Mouse (Mus musculus) thymus, postnatal 14 days (tissue): Measurements from ENCODE around the gene Myocos.
"Not testable (repeated sequence)": the region's sequence is repeated elsewhere in the genome, so short reads cannot be mapped to it uniquely, and the experiment has no call there.

Experiments
- DNase-seq: peaks from one replicate; pipeline ENCODE4 v3.0.0; 2021

Myocos gene

GRCm38 (mm10) chr1:162658119-162658518 lies at the start of gene Myocos:
TSS of gene Myocos (minus strand) at chr1:162658219.
- no peak for DNase-seq

GRCm38 (mm10) chr1:162700389-162701066 lies 42.5 kb upstream of the Myocos start:
- DNase-seq, result no peak

DNA sequence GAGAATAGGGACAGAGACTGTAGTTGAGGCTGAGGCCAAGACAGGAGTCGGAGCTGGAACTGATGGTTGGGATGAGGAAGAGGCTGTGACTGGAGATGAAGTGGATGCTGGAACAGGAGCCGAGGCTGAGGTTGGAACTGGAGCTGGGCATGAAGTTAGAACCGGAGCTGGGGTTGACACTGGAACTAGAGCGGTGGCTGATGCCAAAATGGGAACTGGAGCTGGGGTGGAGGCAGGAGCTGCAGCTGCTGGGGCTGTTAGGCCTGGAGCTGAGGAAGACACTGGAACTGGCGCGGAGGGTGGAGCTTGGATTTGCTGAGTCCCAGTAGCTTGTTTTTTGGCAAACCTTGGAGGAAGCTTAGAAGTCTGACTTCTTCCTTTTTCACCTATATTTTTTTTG lies 39.8 kb upstream of the Myocos start:
- DNase-seq, result no peak

GRCm38 (mm10) chr1:162693721-162694120 lies 35.7 kb upstream of the Myocos start:
- DNase-seq, result no peak

DNA sequence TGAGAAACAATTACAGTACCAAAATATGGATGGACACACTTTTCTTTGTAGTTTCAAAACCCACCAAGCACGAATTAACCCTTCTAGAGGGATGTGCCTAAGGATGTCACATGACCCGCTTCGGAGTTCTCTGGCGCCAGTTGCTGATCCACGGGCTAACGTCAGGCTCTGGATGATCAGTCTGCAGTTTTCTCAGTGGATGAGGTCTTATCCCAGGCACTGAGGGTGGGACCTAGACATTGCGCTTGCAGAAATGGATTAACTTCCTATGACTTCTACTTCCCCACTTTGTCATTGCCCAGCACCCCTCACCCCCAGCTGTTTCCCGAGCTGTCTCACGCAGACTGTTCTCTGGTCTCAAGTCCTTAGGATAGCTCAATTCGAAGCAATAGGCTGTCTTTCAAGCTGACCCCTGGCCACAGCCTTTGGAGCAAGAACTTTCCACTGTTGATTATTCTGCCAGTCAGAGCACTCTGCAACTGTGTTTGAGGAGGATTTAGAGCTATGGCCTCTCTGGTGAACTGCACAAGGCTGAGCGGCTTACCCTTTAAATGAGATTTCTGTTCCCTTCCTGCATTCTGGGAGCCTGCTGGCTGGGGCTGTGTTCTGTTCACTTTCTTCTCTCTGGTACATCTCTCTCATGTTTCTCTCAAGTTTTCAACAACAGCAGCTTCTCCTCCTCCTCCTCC lies 7.6 kb upstream of the Myocos start:
- DNase-seq, result peak; percentile 10

GRCm38 (mm10) chr1:162664826-162665475 lies 6.9 kb upstream of the Myocos start:
- DNase-seq, result peak; percentile 81

DNA sequence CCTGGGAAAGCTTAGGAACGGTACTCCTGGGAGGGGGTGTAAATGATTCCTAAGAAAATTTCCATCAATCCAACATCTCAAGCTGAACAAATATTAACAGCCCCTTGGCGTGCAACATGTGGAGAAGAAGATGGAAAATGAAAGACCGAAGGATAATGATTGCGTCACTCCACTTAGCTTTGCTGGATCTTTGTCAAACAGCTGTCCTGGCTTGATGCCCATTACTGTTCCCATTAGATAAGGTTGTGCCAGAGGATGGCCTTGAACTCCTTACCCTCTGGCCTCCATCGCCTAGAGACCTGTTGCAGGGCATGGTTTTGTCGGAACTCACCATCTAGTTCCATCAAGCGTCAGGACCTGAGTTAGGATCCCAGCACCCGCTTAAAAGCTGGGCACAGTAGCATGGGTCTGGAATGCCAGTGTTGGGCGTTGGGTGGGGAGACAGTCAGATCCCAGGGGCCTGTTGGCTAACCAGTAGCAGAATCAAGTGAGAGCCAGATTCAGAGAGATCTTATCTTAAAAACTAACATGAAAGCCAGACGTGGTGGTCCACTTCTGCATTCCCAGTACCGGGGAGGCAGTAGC lies 2.3 kb upstream of the Myocos start:
- no peak for DNase-seq

- no peak for DNase-seq
Measured at GRCm38 (mm10) chr1:162648416-162648815, 9.6 kb downstream of the Myocos start.

- peak; percentile 45 for DNase-seq
Measured at GRCm38 (mm10) chr1:162646083-162646686, 11.8 kb downstream of the Myocos start.

DNA sequence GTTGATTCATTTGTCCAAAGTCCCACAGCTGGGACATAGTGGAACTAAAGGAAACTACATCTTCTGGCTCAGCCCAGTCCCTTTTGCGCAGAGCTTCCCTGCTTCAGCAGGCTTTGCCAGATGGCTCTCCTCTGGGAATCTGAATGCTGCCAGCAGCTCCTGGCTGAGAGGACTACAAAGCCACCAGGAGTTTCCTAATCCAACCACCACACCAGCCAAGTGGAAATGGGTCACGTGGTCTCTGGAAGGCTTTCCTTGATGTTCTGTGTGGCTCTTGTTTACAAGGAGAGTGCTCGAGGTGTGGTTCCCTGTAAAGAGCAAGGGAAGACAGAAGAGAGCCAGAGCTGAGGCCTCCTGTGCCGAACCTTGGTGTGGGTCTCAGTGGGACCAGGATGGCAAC lies 14.3 kb downstream of the Myocos start:
- no peak for DNase-seq

- no peak for DNase-seq
Measured at GRCm38 (mm10) chr1:162642591-162642990, 15.4 kb downstream of the Myocos start.

GRCm38 (mm10) chr1:162639861-162640260 lies 18.2 kb downstream of the Myocos start:
- DNase-seq, result no peak

DNA sequence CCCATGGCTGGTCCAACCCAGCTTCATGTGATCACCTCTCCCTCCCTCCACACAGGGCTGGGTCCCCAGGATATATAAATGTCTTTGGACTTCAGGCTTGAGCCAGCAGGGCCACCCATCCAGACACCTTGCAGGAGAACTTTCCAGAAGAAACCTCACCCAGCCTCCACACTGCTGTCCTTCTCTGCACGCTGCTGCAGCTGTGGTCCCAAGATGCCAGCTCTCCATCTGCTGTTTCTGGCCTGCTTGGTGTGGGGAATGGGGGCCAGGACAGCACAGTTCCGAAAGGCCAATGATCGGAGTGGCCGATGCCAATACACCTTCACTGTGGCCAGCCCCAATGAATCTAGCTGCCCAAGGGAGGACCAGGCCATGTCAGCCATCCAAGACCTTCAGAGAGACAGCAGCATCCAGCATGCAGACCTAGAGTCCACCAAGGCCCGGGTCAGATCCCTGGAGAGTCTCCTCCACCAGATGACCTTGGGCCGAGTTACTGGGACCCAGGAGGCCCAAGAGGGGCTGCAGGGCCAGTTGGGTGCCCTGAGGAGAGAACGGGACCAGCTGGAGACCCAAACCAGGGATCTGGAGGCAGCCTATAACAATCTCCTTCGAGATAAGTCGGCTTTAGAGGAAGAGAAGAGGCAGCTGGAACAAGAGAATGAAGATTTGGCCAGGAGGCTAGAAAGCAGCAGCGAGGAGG lies 18.8 kb downstream of the Myocos start, which contains the start of gene Myoc:
Gene Myoc (plus strand): TSS at position 105 of the 700 bp plus-strand sequence.
- DNase-seq, result no peak

DNA sequence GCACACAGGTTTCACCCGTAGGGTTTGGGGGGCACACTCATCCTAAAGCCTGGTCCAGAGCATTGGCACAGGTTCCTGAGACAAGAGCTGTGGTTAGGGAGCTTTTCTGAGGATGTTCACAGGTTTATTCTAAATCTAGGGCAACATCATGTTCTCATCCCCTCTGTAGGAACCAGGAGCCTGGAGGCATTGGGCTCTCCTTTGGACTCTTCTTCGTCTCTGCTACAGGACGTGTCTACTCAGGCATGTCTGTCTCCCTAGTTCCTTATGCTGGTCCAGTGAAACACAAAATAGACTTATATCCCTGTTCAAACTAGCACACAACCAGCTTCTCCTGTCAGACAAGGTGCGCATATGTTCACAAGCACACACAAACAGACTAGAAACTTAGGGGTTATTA lies 19.5 kb downstream of the Myocos start:
- DNase-seq, result no peak

DNA sequence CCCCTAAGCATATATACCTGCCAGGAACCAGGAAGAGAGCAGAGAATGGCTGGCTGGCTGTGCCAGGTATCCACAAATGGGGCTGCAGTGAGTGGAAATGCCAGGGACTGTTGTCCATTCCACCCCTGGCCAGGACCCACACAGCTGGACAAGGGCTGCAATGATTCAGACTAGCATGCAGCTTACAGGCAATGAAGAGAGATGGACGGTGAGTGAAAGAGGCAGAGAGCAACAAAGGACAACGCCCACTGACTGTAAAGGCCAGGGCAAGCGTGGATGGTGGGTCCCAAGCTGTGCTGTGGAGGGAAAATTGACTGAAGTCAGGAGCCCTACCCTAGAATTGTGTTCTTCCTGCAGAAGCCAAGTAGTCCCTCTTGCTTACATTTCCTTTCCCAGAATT lies 21.5 kb downstream of the Myocos start:
- no peak for DNase-seq

DNA sequence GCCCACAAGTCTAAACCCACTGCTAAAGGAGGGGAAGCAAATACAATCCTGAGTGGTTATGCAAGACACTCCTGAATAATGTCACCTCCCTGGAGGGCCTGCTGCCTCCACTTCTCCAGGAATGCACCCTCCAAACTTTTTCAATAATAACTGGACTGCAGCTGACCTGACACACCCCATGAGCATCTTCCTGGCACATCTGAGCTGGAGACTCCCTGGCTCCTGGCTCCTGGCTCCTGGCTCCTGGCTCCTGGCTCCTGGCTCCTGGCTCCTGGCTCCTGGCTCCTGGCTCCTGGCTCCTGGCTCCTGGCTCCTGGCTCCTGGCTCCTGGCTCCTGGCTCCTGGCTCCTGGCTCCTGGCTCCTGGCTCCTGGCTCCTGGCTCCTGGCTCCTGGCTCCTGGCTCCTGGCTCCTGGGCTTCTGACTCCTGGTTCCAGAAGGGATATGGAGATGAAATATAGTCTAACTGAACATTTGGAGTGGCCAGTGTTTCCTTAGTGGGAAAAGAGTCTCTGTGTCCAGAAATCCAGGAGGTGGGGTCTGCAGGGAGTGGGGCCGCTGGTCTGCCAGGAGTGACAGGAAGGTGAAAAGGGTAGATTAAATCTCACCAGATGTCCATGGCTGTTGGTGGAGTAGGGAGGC lies 22.6 kb downstream of the Myocos start:
- not testable (repeated sequence) for DNase-seq

GRCm38 (mm10) chr1:162628326-162628725 lies 29.7 kb downstream of the Myocos start:
- DNase-seq, result not testable (repeated sequence)

GRCm38 (mm10) chr1:162627821-162628220 lies 30.2 kb downstream of the Myocos start:
- DNase-seq, result not testable (repeated sequence)

DNA sequence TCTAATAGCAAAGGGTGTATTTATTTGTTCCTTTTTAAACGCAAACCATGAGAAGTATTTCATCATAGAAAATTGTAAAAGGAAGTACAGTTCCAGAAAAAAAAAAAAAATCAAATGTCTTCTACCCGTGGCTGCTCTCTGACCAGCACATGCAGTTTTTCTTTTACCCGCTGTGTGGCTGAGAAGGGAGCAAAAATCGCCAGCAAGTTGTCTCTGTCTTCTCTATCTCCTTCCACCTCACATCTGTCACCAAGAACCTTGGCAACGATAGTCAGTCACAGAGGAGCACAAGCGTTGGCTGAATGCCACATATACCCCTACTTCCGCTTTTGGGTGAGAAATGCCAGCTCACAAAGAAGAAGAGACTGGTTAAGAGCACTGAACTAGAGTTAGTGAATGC lies 32.8 kb downstream of the Myocos start:
- peak; percentile 42 for DNase-seq

DNA sequence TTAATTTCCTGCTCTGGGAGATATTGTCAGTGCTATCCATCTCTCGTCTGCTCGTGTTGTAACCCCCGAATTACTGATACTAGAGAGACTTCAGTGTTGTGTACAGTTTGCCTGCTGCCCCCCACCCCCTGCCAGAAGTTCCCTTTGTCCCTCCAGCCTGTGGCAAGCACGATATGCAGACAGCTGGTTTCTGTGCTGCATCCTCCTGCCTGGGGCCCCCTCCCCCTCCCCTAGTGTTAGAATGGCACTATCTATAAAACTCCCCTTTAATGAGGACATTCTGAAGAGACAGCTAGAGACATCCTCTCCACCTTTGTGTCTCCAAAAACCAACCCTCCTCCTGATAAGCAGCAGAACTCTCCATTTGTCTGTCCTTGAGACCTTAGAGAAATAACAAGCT lies 34.1 kb downstream of the Myocos start:
- DNase-seq, result no peak

GRCm38 (mm10) chr1:162620487-162620886 lies 37.5 kb downstream of the Myocos start:
- DNase-seq, result peak; percentile 16

DNA sequence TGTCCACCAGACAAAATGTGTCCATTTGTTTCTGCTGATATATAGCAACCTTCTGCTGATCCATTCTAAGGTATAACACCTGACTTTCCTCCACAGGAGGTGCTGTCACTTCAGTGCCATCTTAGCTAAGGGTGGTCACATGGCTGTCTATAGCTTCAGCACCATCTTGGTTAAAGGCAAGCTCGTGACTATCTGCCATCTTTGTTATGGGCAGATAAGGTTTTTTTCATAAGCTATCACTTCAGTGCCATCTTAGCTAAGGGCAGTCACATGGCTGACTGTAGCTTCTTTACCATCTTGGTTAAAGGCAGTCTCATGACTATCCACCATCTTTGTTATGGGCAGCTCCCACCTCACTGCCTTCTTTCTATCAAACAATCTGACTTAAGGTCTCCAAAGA lies 42.5 kb downstream of the Myocos start:
- DNase-seq, result peak; percentile 18
